Mouse (Mus musculus): Measurements from ENCODE around the gene Tspan9.

DNA sequence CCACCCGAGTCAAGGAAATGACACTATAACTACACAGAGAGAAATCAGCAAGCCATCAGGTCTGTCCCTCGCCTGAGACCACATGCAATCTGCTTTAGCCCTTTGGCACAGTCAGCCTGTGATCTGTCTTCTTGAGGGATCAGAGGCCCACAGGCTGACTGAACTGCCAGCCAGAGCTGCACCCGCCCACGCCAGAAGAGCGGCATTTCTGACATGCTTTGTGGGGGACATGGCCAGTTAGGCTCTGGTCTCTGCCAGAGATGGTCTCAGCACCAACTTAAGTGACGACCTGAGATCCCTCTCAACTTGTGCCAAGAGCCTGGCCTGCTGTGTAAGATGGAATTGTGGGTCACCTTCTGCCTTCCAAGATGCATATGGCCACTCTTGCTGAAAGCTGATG is 166.7 kb downstream of the Tspan9 start:
- TF ChIP-seq CTCF (IDR thresholded peaks at IDR 0.05; ENCODE audit: low read depth) (no peak), EP300 (optimal IDR thresholded peaks at IDR 0.05) (no peak)
